Comparison of ENCODE assay signal across 8 mouse cellular contexts in the genomic region with DNA sequence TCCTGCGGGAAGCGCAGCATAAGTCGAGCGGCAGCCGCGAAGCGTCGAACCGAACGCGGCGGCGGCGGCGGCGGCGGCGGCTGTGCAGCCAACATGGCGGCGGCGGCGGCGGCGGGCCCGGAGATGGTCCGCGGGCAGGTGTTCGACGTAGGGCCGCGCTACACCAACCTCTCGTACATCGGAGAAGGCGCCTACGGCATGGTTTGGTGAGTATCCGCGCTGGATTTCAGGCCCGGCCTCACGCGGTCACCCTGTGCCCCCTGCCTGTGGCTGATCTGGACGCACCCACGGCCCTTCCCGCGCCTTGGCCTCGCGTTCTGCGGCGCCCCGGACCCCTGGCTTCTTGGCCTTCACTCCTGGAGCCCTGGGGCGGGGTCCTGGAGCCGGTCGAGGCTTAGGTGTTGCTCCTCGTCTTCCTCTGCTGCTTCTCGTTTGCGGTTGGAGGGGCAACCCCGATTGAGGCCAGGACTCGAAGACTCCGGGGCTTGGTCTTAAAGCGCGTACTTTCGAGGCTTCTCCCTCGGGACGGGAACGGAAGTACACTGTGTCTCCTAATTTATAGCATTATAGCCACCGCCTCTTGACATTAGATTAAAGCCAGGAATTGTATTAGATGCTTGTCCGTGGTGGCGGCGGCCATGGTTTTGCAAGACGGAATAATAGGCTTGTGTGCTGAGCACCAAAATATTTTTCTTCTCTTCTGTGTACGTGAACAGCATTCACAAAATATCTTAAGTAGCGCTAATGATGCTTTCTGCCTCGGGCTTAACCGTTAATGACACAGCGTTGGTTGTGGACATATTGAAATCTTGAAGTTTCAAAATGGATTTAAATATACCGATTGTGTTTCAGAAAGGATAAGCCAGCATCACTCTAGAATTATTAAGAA. TPM values are rescaled to one million over a fixed set of nuclear protein-coding genes. Genes with fewer than 3 reads are reported as not detected.
A peak's percentile ranks its signal among the peaks of the same experiment; 100 is the strongest.
DNase-seq lines count a peak whose midpoint lies in the region; ATAC-seq lines count a peak whose summit lies in the region.

No protein-coding gene starts in this region.

- DNase-seq in thymus, postnatal 10 days (ENCODE audit: low spot score in 2 of 2), result peak; percentile 46 to 48
- no peak for DNase-seq in thymus, postnatal 0 days (ENCODE audit: low spot score)
- peak; percentile 55 for DNase-seq in c-Kit-positive CD71-negative TER-119-negative erythroid progenitor cells, embryonic 14.5 days (ENCODE audit: low read depth)
- peak; percentile 28 to 42 for DNase-seq in frontal cortex, postnatal 14 days (ENCODE audit: low spot score in 2 of 2)
- DNase-seq in induced T-regulatory cell, adult 2 months (ENCODE audit: low read depth), result peak; percentile 76
- peak; percentile 78 for DNase-seq in liver, embryonic 11.5 days (ENCODE audit: low spot score)
- DNase-seq in monocyte, adult 2 months (ENCODE audit: low read depth in 1 of 2, low spot score in 2 of 2), result peak; percentile 19 to 35
- DNase-seq in urinary bladder, postnatal 25 days (ENCODE audit: low spot score), result peak; percentile 47

- peak overlapping the region; percentile 97 for H3K4me3 ChIP-seq in liver, embryonic 11.5 days (ENCODE audit: low read depth, low read length)

- WGBS in liver, embryonic 11.5 days, result under 1% methylated on average over 75 of the region's 75 CpGs

- peak overlapping the region; percentile 85 for H3K27ac ChIP-seq in liver, embryonic 11.5 days (ENCODE audit: low read depth, low read length)

- peak overlapping the region; percentile 81 for H3K4me2 ChIP-seq in liver, embryonic 11.5 days

- peak overlapping the region; percentile 95 for H3K9ac ChIP-seq in liver, embryonic 11.5 days (ENCODE audit: low read depth, low read length)

- H3K36me3 ChIP-seq in liver, embryonic 11.5 days (ENCODE audit: control insufficient read depth, insufficient read depth, low read length), result peaks cover 6% of the 10 kb centered on the region; the same call in 1 of the 2 replicates

- no peaks in the 10 kb centered on the region for H3K9me3 ChIP-seq in liver, embryonic 11.5 days (ENCODE audit: control insufficient read depth, low read length)

- H3K27me3 ChIP-seq in liver, embryonic 11.5 days (replicated peaks; ENCODE audit: control insufficient read depth, insufficient read depth, low read length), result no peaks in the 10 kb centered on the region

- ATAC-seq in liver, embryonic 11.5 days (replicated peaks; ENCODE audit: low FRiP score), result peak; percentile 60

- H3K4me1 ChIP-seq in liver, embryonic 11.5 days (replicated peaks; ENCODE audit: control insufficient read depth, insufficient read depth, low read length), result peaks cover 19% of the 10 kb centered on the region

RNA-seq across cellular contexts. Expression of gene Mapk1, which starts 0.6 kb away (rescaled TPM):
- polyA plus RNA-seq in thymus, postnatal 0 days (2015; fragmentation: Nextera tagmentation; extraction: Ambion mirVana), result 180 and 190 TPM in 2 replicates
- 177 and 190 TPM in 2 replicates for polyA plus RNA-seq in liver, embryonic 11.5 days (2014; fragmentation: Nextera tagmentation; extraction: Ambion mirVana)
